Mouse (Mus musculus) midbrain, embryonic 15.5 days (tissue): ENCODE results near the gene Kcnj15. TPM values are rescaled to one million over a fixed set of nuclear protein-coding genes. Genes with fewer than 3 reads are reported as not detected.

ENCODE experiments used
- ATAC-seq: fragments of 200-750 bp; cut with Nextera tagmentation; replicated peaks from 2 replicates; pipeline ENCODE4 v1.8.0; 2017; ENCODE audit warnings: moderate TSS enrichment
- H3K27ac ChIP-seq: fragments of 300-500 bp; sonication (generic); 2 replicates; pipeline ENCODE4 v1.5.1; 2015; ENCODE audit warnings: mild to moderate bottlenecking, inconsistent platforms
- H3K27me3 ChIP-seq: fragments of 300-500 bp; sonication (generic); replicated peaks from 2 replicates; pipeline ENCODE4 v1.6.1; 2015; ENCODE audit warnings: inconsistent platforms
- H3K36me3 ChIP-seq: fragments of 300-500 bp; sonication (generic); replicated peaks from 2 replicates; pipeline ENCODE4 v1.6.1; 2015; ENCODE audit warnings: inconsistent platforms
- H3K4me1 ChIP-seq: fragments of 300-500 bp; sonication (generic); 2 replicates; pipeline ENCODE4 v1.6.1; 2015; ENCODE audit warnings: inconsistent platforms
- H3K4me2 ChIP-seq: fragments of 300-500 bp; sonication (generic); 2 replicates; pipeline ENCODE4 v1.6.1; 2015; ENCODE audit warnings: inconsistent platforms, mild to moderate bottlenecking, moderate library complexity
- H3K4me3 ChIP-seq: fragments of 300-500 bp; sonication (generic); 2 replicates; pipeline ENCODE4 v1.5.1; 2015; ENCODE audit warnings: mild to moderate bottlenecking, inconsistent platforms
- H3K9ac ChIP-seq: fragments of 300-500 bp; sonication (generic); 2 replicates; pipeline ENCODE4 v1.6.1; 2015; ENCODE audit warnings: mild to moderate bottlenecking, inconsistent platforms
- H3K9me3 ChIP-seq: fragments of 300-500 bp; sonication (generic); 2 replicates; pipeline ENCODE4 v1.6.1; 2016; ENCODE audit warnings: inconsistent platforms
- WGBS: fragments of 180-500 bp; shearing (Covaris S2); methylation state at CpG from one replicate; pipeline ENCODE4 v1.1.7; 2015; ENCODE audit warnings: mixed read lengths; 5-methylcytosine and 5-hydroxymethylcytosine counted together
- polyA plus RNA-seq: library from polyadenylated mRNA; unstranded; fragments of >200 nt; fragmentation: Nextera tagmentation; extraction: Ambion mirVana; gene quantifications from 2 replicates; pipeline ENCODE4 v1.2.1, GENCODE M21; 2015

The Kcnj15 gene
- polyA plus RNA-seq, 1 experiment from 2014 or later = 0.19 TPM

DNA sequence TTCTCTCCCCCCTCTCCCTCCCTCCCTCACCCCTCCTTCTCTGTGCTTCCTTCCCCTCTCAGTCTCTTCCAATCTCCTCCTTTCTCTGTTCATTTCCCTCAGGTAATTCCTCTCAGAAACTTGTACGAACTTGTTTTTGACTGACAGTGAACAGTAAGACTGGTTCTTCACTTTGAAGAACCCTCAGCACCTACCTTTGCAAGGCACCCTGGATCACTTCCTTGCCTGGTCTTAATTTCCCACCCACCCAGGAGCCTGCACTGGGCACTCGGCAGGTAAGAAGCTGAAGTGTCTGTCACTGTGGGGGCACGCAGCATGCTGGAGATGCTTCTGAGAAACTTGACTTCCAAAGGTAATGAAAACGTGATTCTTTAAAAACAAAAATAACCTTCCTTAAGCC lies 742 bp downstream of the Kcnj15 start:
- H3K27ac ChIP-seq = no peak overlapping the region
- no peak overlapping the region for H3K4me3 ChIP-seq
- 49% methylated on average over 4 of the region's 4 CpGs for WGBS
- H3K4me2 ChIP-seq = no peak overlapping the region
- no peaks in the 10 kb centered on the region for H3K36me3 ChIP-seq
- no peak for ATAC-seq
- H3K27me3 ChIP-seq = no peaks in the 10 kb centered on the region
- no peaks in the 10 kb centered on the region for H3K4me1 ChIP-seq
- H3K9me3 ChIP-seq = no peaks in the 10 kb centered on the region
- no peak overlapping the region for H3K9ac ChIP-seq

GRCm38 (mm10) chr16:95259505-95259904 lies 2.1 kb downstream of the Kcnj15 start:
- H3K27me3 ChIP-seq = no peaks in the 10 kb centered on the region
- no peak overlapping the region for H3K27ac ChIP-seq
- H3K9ac ChIP-seq = no peak overlapping the region
- H3K9me3 ChIP-seq = no peaks in the 10 kb centered on the region
- 65% methylated on average over 4 of the region's 4 CpGs for WGBS
- no peak overlapping the region for H3K4me3 ChIP-seq
- no peaks in the 10 kb centered on the region for H3K36me3 ChIP-seq
- H3K4me1 ChIP-seq = no peaks in the 10 kb centered on the region
- H3K4me2 ChIP-seq = no peak overlapping the region
- no peak for ATAC-seq

GRCm38 (mm10) chr16:95260693-95261092 lies 3.3 kb downstream of the Kcnj15 start:
- Histone ChIP-seq H3K9ac (no peak overlapping the region), H3K4me3 (no peak overlapping the region), H3K9me3 (no peaks in the 10 kb centered on the region), H3K4me1 (no peaks in the 10 kb centered on the region), H3K4me2 (no peak overlapping the region), H3K36me3 (no peaks in the 10 kb centered on the region), H3K27ac (no peak overlapping the region), H3K27me3 (no peaks in the 10 kb centered on the region)
- no peak for ATAC-seq
- 74% methylated on average over 5 of the region's 5 CpGs for WGBS

GRCm38 (mm10) chr16:95261807-95262206 lies 4.4 kb downstream of the Kcnj15 start:
- Histone ChIP-seq H3K9ac (no peak overlapping the region), H3K4me2 (no peak overlapping the region), H3K27me3 (no peaks in the 10 kb centered on the region), H3K27ac (no peak overlapping the region), H3K9me3 (no peaks in the 10 kb centered on the region), H3K4me3 (no peak overlapping the region), H3K4me1 (no peaks in the 10 kb centered on the region), H3K36me3 (no peaks in the 10 kb centered on the region)
- 76% methylated on average over 4 of the region's 4 CpGs for WGBS
- no peak for ATAC-seq

GRCm38 (mm10) chr16:95262706-95263363 lies 5.5 kb downstream of the Kcnj15 start:
- Histone ChIP-seq H3K4me3 (no peak overlapping the region), H3K4me1 (no peaks in the 10 kb centered on the region), H3K9ac (no peak overlapping the region), H3K4me2 (no peak overlapping the region), H3K9me3 (no peaks in the 10 kb centered on the region), H3K27ac (no peak overlapping the region), H3K36me3 (no peaks in the 10 kb centered on the region), H3K27me3 (no peaks in the 10 kb centered on the region)
- ATAC-seq = no peak
- WGBS = 88% methylated on average over 15 of the region's 15 CpGs

DNA sequence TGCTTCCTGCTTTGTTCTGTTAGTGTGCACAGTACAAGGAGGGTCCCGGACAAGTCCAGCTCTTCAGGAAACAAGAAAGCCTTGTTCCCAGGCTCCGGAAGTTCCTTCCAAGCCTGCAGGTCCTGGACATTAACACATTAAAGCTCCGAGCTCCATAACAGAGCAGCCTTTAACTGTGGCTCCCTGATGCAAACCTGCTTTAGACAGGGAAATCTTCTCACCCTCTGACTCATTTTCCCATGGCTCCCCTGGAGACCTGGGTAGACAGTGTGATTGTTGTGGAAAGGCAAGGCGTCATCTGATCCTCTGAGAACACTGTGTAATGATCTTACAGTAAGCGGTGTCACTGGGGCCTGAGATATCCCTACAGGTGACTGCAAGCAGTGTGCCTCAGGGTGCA lies 7.0 kb downstream of the Kcnj15 start:
- H3K27ac ChIP-seq = no peak overlapping the region
- H3K9ac ChIP-seq = no peak overlapping the region
- 84% methylated on average over 5 of the region's 5 CpGs for WGBS
- no peaks in the 10 kb centered on the region for H3K27me3 ChIP-seq
- H3K9me3 ChIP-seq = no peaks in the 10 kb centered on the region
- no peaks in the 10 kb centered on the region for H3K36me3 ChIP-seq
- no peak for ATAC-seq
- H3K4me2 ChIP-seq = no peak overlapping the region
- H3K4me3 ChIP-seq = no peak overlapping the region
- H3K4me1 ChIP-seq = no peaks in the 10 kb centered on the region

- no peak overlapping the region for H3K9ac ChIP-seq
- H3K4me1 ChIP-seq = no peaks in the 10 kb centered on the region
- no peaks in the 10 kb centered on the region for H3K27me3 ChIP-seq
- 63% methylated on average over 11 of the region's 11 CpGs for WGBS
- no peak for ATAC-seq
- no peak overlapping the region for H3K4me3 ChIP-seq
- no peak overlapping the region for H3K27ac ChIP-seq
- H3K36me3 ChIP-seq = no peaks in the 10 kb centered on the region
- no peak overlapping the region for H3K4me2 ChIP-seq
- H3K9me3 ChIP-seq = no peaks in the 10 kb centered on the region
Measured at GRCm38 (mm10) chr16:95267481-95268183, 10.3 kb downstream of the Kcnj15 start.

DNA sequence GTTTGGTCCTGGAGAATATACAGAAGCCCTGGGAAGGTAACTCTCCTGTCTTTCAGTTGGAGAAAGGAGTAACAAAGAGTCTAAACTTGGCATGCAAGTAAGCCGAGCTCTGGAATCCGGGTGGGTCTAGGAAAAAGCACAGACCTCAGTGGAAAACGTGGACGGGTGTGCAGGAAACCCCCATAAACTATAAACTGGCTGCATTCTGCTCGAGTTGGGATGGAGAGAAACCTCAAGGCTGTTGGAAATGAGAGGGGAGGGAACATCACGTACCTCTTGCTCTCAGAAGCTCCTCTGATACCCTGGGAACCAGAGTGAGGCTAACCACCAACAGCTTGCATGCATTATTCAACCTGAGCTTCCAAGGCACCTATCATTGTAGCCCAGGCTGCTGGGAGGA lies 12.3 kb downstream of the Kcnj15 start:
- ATAC-seq = no peak
- H3K27me3 ChIP-seq = no peaks in the 10 kb centered on the region
- H3K27ac ChIP-seq = no peak overlapping the region
- no peak overlapping the region for H3K4me2 ChIP-seq
- H3K4me1 ChIP-seq = no peaks in the 10 kb centered on the region
- H3K9ac ChIP-seq = no peak overlapping the region
- H3K4me3 ChIP-seq = no peak overlapping the region
- no peaks in the 10 kb centered on the region for H3K36me3 ChIP-seq
- H3K9me3 ChIP-seq = no peaks in the 10 kb centered on the region
- 74% methylated on average over 6 of the region's 6 CpGs for WGBS

DNA sequence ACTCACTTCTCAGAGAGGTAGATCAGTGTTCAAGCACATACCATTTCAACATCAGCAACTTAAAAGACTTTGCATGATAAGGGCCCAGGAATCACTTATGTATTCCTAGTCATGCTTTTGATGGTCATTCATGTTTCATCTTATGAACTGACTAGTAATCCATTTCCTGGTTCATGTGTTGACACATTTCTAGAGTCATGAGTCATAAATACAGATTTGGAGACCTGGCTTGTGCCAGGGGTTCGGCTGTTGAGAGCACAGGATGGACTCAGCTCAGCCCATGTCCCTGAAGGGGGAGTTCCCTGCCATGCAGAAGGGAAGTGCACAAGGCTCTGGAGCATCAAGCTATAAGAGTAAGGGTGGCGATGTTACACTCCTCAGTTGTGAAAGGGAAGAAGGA lies 15.7 kb downstream of the Kcnj15 start:
- H3K36me3 ChIP-seq = no peaks in the 10 kb centered on the region
- H3K27ac ChIP-seq = no peak overlapping the region
- no peaks in the 10 kb centered on the region for H3K4me1 ChIP-seq
- no peak overlapping the region for H3K4me2 ChIP-seq
- no peak overlapping the region for H3K9ac ChIP-seq
- H3K27me3 ChIP-seq = no peaks in the 10 kb centered on the region
- ATAC-seq = no peak
- H3K9me3 ChIP-seq = no peaks in the 10 kb centered on the region
- WGBS = 81% methylated on average over 2 of the region's 2 CpGs
- H3K4me3 ChIP-seq = no peak overlapping the region

- Histone ChIP-seq H3K4me1 (no peaks in the 10 kb centered on the region), H3K27ac (no peak overlapping the region), H3K36me3 (no peaks in the 10 kb centered on the region), H3K4me3 (no peak overlapping the region), H3K9ac (no peak overlapping the region), H3K4me2 (no peak overlapping the region), H3K27me3 (no peaks in the 10 kb centered on the region), H3K9me3 (no peaks in the 10 kb centered on the region)
- no peak for ATAC-seq
- 85% methylated on average over 10 of the region's 10 CpGs for WGBS
Measured at GRCm38 (mm10) chr16:95275713-95276502, 18.6 kb downstream of the Kcnj15 start.

DNA sequence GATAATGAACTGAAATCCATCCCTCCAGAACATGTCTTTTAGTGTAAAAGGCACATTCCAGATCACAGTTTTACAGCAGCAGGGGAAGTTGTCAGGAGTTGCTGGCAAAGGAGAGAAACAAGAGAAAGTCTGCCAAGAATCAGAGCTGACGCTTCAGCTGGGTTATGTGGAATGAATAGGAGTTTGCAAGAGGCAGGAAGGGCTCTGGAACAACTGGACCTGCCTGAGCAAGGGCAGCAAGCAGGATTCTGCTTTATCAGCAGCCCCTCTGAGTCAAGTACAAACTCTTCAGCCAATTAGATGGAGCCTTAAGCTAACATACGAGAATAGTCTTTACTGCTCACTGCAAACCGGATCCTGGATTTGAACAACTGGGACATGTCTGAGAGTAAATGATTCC lies 21.7 kb downstream of the Kcnj15 start:
- WGBS = 80% methylated on average over 3 of the region's 3 CpGs
- H3K9me3 ChIP-seq = no peaks in the 10 kb centered on the region
- H3K27me3 ChIP-seq = no peaks in the 10 kb centered on the region
- no peaks in the 10 kb centered on the region for H3K36me3 ChIP-seq
- H3K9ac ChIP-seq = no peak overlapping the region
- H3K4me1 ChIP-seq = no peaks in the 10 kb centered on the region
- ATAC-seq = no peak
- H3K4me3 ChIP-seq = no peak overlapping the region
- H3K4me2 ChIP-seq = no peak overlapping the region
- no peak overlapping the region for H3K27ac ChIP-seq

GRCm38 (mm10) chr16:95280338-95280737 lies 23.0 kb downstream of the Kcnj15 start:
- no peak for ATAC-seq
- 97% methylated on average over 3 of the region's 3 CpGs for WGBS
- Histone ChIP-seq H3K4me2 (no peak overlapping the region), H3K36me3 (no peaks in the 10 kb centered on the region), H3K9ac (no peak overlapping the region), H3K27ac (no peak overlapping the region), H3K27me3 (no peaks in the 10 kb centered on the region), H3K4me3 (no peak overlapping the region), H3K4me1 (no peaks in the 10 kb centered on the region), H3K9me3 (no peaks in the 10 kb centered on the region)
